Mouse (Mus musculus): ENCODE results near the gene Otx2.

The Otx2 gene

DNA sequence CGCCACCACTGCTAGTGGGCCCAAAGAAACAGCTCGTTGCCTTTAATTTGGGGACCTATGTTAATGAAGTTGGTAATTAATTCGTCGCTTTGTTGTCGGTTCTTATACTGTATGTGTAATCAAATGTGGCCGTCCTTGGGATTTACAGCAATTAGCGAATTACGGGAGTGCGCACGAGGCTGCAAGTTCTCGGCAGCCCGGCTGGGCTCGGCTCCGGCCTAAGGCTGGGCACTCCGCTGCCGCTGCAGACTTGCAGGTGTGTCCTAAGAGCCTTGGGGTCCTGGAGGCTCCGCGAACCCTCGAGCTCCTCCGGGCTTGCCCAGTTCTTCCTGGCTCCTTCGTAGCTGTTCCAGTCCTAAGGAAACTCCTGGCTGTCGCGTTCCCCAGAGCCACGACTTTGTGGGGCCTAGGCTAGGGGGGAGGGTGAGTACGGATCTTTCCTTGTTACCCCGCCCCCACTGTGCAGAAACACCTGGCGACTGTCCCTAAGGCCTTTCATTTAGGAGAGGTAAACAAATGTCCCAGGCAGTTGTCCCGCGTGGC, 4.8 kb downstream of the Otx2 start:
- DNase-seq = no peak

DNA sequence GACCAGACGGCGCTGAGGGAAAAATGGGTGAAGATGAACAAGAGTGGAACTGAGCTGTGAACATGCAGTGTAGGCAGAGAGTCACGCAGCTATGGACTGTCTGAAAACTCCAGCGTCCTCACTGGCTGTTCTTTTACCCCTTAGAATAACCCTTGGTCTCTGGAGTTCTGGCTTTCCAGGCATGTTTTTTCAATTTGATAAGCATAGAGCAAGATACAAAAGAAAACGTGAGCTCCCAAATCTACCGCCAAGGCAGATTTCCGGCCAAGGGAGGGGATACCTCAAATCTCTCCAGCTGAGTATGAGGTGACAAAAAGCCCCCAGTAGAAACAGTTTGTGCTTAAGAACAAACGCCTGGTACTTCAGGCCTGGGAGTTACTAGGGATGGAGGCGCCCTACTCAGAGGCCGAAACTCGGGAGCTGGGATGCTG, 5.6 kb downstream of the Otx2 start:
- DNase-seq = no peak

DNA sequence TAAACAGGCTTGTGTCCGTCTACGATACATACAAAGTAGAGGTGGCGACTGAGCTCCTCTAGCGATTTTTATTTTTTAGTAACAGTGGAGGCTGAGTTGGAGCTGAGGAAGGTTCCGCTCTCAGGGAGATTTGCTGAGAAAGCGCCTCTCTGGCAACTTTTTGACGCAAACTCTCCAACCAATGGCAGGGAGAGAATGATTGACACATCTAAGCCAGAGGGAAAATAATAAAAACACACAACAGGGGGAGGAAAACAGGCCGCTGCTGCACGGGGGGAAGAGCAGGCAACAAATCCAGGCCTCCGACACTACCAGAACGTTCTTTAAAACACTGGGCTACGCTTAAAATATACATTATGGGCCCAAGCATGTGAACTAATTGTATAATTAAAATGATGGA, 6.2 kb downstream of the Otx2 start:
- no peak for DNase-seq

DNA sequence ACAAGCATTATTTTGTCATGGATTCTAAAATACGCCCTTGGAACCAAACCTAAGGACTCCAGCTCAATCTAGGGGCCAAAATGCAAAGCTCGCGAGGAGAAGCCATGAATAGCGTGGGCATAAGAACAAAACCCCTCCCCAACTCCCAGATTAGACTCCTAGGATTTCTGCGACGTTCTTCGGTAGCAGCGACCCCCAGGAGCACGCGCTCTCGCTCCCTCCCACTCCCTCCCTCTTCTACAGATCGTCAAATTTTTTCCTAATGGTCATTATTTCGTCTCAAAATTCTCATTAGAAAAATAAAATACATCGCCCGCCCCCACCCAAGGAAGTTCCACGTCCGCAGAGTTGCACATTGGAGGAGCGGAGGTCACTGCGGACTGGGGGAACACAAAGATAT, 6.8 kb downstream of the Otx2 start:
- no peak for DNase-seq

DNA sequence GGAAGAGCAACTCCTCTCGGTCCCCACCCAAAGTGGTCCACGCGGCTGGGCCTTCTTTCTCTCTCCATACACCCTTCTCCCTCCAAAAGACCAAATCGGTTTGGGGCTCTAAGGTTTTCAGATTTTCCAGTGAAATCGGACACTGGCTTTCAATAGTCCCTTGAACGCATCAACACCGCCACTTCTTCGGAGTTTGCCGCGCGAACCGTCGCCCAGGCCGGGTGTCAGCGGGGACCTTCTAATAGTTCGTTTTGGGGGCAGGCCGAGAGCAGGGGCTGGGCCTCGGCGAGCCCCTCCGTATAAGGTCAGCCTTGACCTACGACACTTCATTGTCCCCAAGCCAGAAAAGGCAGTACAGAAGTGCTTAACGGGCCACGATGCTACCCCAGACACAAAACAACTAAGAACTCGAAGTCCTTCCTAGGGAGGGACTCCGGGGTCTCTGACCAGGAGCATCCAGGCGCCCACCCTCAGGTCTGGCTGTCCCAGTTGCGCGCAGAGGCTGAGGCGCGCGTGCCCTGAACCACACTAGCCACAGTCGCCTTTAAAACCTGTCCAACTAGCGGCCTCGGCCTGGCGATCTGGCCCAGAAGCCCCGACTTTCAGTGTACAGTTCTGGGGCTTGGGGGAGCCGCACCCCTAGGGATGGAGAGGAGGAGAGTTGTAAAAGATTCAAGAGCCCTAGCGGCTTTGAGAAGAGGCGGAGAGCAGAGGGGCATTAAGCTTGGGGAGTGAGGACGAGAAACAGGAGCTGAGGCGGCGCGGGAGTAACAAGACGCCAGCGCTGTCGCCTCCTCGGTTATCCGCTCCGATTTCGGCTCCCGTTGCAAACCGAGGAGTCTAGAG, 7.6 kb downstream of the Otx2 start:
- DNase-seq = no peak

DNA sequence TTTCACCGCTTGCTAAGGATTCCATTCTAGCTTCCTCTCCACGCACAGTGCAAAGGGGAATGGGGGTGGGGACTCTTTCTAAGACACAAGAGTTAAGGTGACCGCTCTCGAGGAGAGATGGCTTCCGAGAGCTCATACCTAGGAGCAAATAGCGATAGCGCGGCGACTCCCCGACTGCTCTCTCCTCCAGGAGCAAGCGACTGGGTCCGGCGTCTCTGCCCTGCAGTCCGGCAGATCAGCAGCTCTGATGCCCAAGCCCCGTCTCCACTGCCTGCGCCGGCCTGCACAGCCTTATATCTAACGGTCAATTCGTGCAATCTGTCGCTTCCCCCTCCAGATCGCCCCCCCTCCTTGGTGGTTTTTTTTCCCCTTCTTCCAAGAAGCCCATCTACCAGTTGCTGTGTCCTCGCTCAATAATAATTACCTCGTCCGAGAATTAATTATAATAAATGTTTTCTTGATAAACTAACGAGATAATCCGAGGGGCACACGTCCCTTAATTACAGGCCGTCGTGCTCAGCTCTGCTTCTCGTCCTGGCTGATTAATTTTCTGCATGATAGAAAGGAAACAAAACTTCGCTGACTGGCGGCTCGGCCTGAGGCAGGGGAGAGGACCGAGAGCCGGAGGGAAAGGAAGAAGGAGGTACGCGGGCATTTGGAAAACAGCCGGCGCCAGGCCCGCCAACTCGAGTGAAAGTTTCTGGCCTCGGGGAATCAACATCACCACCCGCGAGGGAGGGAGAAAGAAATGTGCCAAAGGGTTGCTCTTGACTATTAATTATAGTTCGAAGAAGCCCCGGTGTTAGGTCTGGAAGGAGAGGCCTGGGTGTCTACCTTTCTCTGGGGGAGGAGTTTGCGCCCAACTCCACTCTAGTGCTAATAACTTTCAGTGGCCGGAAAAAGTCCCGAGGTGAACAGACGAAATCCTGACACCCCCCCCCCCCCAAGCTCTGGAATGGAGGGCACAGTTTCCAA, 8.5 kb downstream of the Otx2 start:
- DNase-seq = no peak

DNA sequence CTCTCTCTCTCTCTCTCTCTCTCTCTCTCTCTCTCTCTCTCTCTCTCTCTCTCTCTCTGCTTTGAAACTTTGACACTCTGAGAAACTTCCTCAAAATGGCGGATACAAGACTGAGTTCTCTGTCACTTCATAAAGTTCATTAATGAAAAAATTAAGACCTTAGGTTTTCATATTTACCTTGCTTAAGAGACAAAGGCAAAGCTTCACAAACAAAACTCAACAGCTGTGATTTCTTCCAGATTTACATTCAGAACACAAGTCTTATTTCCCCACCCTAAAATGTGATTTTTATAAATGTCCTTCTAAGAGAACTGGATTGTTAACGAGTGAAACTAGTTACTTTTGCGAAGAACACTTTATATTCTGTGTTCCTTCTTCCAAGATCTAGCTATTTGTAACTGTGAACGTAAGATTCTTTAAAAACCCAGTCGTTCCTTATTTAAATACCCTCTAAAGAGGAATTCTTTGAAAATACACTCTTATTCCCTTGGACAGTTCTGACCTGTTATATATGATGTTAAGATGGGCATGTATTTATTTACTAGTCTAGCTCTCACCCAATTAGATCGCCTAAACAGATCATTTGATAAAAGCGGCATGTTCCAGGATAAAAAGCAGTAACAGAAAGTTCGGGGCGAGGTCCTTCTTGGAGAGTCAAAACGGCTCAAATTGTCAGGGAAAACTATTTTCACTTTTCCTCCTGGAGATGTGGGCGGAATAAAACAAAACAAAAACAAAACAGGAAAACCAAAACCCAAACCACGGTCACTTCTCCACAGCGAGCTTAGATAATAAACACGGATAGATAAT, 9.4 kb downstream of the Otx2 start:
- no peak for DNase-seq

DNA sequence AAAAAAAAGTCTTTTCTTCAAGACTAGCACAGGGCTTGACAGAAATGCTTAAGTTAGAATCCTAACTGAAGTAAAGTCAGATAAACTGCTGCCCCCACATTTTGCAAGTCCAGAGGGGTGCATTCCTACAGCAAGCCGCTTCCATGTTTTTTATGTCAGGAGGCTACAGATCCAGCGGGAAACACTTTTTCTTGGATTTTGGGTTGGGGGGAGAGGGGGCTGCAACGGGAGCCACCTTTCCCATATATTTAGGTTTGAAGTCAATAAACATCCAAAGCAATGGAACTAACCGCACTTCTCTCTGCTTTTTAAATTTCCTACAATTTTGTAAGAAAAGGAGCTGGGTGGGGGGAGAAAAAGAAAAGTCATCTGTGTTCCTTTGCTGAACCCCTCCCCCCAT, 10.1 kb downstream of the Otx2 start:
- no peak for DNase-seq

DNA sequence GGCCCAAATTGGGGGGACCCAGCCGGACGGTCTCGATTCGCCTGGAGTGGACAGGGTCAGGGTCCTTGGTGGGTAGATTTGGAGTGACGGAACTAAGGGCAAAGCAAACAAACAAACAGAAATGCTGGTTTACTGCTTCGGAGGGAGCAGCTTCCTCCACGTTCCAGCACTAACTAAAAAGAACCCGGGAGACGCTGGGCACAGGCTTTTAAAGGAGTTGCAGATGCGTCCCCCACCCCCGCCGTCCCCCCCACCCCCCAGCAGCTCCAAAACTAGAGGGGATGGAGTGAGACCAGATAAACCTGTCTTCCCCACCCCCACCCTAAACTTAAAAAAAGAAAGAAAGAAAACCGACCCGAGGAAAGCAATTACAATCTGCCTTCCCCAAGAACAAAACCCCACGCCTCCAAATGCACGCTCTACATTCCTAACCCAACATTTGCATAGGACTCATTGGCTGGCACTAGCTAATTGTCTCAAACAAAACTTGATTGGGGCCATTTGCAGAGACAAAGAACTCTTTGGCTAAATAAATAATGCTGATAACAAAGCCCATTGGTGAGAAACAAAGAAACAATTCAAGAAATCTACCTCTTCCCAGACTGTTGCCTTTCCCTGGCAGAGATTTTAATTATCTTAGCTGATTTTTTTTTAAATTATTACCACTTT, 10.9 kb downstream of the Otx2 start:
- DNase-seq = no peak

DNA sequence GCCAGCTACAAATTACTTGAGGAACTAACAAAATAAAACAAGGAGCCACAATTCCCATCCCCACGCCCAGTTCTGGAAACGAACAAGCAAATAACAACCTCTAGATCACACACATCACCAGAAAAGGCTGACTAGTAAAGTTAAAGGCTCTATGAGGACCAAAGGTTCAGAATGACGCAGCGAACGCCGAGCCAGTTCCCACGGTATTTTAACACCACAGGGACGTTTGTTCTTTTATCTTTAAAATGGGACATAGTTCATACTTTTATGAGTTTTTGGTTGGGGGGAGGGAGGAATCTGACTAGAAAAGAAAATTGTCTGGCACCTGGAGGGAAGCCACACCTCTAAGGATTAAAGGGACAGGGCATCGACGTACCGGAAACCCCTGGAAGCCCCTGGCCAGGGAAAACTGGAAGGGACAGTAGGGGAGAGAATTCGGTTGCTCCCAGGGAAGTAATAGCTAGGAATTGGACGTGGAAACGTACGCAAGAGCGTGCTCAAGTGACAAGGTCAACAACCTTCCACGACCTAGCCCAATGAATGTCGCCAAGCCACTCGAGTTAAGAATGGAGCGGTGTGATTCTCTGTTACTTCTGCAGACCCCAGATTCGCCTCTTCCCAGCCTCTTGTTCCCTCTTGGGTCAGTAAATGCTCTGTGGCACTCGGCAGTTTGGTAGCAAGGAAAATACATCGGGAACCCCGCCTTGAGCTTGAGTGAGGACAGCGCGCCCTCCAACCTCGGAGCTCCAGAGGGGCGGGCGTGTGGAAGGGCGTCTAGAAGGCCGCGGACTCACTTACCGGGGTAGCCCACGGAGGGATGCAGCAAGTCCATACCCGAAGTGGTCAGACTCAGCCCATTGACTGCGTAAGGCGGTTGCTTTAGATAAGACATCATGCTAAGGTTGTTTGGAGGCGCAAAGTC, 11.7 kb downstream of the Otx2 start:
- DNase-seq = no peak

DNA sequence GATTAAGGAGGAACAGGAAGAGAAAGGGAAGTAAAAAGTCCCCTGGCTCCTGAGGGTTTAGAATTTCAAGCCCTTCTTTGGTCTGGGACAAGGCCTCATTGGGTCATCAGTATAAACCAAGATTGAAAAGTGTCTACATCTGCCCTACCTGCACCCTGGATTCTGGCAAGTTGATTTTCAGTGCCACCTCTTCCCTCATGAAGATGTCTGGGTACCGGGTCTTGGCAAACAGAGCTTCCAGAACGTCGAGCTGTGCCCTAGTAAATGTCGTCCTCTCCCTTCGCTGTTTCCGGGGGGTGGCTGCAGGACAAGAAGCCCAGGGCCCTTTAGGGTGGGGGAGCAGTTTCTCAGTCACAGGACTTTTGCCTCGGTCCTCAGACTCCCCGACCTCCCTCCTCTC, 12.5 kb downstream of the Otx2 start:
- no peak for DNase-seq

DNA sequence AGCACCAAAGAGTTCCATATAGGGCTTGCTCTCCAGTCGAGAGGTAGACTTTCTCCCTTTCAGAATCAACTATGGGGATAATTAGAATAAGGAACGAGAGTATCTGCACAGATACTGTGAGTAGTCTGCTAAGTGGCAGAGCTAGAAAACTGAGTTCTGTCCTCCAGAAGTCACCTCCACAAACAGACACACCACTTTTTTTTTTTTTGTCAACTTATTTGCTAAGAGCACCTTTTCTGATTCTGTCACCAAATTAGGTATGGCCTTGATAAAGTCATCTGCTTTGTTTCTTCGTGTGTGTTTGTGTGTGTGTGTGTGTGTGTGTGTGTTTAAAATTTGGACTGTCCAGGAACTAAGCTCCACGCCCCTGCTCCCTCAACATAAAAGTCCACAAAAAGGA, 13.0 kb downstream of the Otx2 start:
- DNase-seq = no peak

DNA sequence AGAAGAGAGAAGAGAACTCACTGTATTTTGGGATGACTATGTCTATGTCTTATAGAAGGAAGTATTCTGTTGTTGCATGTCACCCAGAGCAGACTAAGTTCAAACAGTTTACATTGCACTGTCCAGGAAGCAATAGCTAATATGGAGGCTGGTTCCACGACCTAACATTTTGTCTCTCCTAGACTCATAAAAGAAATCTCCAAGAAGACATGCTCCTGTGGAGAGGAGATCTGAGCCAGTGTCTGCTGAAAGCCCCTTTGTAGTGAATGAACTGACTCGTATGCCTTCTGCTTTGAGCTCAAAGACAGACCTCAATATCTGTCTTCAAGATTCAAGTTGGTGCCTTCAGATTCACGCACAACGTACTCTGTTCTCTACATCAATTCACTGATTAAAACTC, 14.0 kb downstream of the Otx2 start:
- no peak for DNase-seq

DNA sequence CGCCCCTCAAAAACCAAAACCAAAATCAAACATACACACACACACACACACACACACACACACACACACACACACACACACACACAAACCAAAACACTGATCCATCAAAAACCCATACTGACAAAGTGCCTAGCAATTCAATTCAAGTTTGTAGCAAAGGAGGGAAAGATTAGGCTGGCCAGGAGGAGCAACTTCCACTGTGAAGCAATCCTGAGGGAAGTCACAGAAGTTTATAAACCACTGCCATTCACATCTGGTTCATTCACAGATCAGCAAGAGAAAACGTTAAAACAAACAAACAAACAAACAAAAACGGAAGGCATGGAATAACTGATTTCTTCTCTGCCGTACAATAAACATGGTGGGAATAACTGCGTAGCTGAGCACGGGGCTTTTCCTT, 16.4 kb downstream of the Otx2 start:
- DNase-seq = no peak

DNA sequence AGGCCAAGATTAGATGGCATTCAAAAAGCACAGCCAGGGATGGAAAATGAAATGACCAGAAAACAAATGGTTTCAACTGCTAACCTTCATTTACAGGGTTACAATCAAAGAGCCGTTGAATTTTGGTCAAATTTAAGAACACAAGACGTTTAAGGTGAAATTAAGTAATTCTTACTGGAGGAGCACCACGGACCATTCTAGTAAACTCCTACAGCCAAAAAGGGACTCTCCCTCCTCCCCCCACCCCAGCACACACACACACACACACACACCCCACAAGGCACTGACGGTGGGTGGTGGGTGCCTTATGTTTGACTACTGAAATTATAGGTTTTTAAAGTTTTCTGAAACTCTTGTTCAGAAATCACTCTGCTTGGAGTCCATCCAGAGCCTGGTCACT, 16.9 kb downstream of the Otx2 start:
- no peak for DNase-seq

DNA sequence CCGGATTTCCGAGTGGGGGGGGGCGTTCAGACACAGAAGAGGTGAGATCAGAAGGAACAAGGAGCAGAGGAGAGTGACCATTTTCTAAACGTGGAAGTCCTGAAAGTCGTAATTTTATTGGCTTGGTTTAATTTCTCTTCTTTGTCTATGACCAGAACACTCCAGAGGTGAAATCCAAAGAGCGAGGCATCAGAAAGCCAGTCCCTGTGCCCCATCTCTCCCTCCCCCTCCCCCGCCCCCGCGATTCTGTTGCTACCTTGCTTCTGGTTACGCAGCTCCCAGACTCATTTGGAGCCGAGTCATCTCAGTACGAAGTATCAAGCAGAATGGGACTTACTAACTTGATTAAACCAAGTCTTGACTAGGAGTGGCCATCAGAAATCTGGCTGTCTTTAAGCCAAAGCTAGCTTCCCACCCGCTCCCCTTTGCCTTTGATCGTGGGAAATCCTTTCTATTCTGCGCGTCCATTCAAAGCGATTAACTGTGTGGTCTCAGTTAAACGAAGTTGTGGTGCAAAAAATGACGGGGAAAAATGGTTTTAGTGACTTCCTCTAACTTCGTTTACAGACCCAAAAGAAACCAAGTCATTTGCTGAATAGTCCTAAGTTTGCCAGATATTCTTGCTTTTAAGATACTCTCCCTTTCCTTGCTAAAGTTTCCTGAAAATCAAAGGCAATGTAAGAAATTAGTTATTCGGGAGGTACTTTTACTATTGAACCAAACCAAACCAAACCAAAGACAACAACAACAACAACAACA, 17.6 kb downstream of the Otx2 start:
- DNase-seq = no peak

DNA sequence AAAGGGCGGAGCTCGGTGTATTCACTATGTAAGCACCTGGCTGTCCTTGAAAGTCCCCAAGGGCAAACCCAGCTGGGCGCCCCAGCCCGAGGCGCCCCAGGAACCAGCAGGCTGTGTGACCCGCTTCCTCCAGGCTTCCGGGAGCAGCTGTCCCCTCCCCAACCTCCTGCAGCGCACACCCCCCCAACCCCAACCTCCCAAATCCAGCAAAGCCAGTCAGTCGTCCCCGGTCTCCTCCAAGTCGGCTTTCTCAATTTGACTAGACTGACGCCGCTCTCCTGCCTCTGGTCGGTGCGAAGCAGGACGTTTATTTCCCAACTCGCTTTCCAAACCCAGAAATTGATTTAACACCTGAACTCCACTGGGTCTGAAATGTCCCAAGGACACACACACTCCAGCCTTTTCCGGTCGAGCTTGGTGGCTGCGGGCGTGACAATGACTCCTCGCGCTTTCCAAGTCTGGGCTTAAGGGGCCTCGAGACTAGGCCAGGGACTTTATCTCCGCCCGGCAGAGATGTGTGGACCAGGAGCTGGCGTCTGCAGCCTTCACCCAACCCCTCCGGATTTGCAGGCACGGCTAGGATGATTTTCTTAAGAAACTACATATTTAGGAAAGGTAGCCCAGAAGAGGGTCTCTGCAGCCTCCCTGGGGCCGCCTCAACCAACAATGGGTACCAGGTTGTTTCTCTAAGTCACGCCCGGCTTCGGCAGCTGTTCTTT, 18.4 kb downstream of the Otx2 start:
- DNase-seq = no peak

DNA sequence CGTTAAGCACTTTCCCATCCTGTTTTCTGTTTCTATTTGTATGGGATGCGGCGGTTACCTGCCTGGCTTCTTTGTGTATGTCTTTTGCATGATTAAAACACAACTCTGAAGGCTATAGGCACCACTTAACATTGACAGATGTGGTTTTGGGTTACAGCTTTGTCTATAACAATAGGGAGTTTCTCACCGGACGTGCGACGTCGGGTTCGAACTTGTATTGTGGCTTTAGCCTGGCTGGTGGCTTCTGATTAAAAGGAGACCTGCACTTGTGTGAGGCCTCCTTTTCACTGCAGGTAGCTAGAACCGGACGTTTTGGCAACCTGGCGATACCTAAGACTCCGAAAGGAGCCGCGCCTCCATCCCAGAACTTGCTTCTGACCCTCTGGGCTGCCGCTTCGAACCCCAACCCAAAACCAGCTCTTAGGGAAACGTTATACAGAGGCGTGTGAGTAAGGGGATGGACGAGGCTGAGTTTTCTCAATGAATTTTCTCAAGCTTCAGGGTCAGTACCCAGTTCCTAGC, 19.0 kb downstream of the Otx2 start:
- no peak for DNase-seq
